37 mouse cellular contexts compared by ENCODE assay signal in the genomic region with DNA sequence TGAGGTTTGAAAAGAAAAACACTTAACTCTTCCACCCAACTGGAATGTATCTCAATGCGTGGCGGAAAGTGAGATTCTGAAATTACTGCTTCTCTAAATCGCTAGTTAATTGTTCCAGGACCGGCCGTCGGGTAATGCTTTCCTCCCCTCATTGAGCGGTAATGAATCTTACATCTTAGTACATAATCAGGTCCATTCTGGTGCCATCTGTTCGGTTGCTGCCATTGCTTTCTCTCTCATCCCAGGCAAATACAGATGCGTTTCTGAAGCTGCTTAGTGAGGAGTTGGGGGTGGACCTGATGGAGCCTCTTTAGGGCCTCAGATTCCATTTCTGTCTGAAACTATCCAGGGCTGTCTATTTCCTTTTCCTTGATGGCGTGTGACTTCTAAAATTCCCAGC. TPM values are rescaled to one million over a fixed set of nuclear protein-coding genes. Genes with fewer than 3 reads are reported as not detected.
"Had no signal": no experiment of that assay in that cellular context is flagged by ENCODE, and none has a peak within 500 bp of the region (broad histone marks: within the 10 kb centered on the region; RNA-seq: fewer than 3 reads in every experiment).

No protein-coding gene starts in this region.

- H3K27me3 ChIP-seq: embryonic facial prominence, embryonic 12.5 days; embryonic facial prominence, embryonic 13.5 days; embryonic facial prominence, embryonic 15.5 days; forebrain, embryonic 12.5 days; forebrain, embryonic 13.5 days had no signal

- H3K9me3 ChIP-seq: embryonic facial prominence, embryonic 12.5 days; embryonic facial prominence, embryonic 13.5 days; embryonic facial prominence, embryonic 15.5 days; forebrain, embryonic 10.5 days; forebrain, embryonic 12.5 days; heart, embryonic 10.5 days had no signal

- H3K27ac ChIP-seq: embryonic facial prominence, embryonic 10.5 days; embryonic facial prominence, embryonic 12.5 days; embryonic facial prominence, embryonic 13.5 days; embryonic facial prominence, embryonic 15.5 days; forebrain, embryonic 10.5 days; forebrain, embryonic 12.5 days; forebrain, embryonic 13.5 days; gastrocnemius, adult 2 months; heart, adult 2 months; heart, embryonic 10.5 days had no signal

- ATAC-seq: forebrain, embryonic 13.5 days; forebrain, embryonic 16.5 days; forebrain, postnatal 0 days had no signal

- DNase-seq: cerebellum, adult 8-10 months; cerebellum, adult 9-10 months; cerebellum, adult 9-11 months; cerebellum, postnatal 10 days; cerebellum, postnatal 14 days; cerebellum, postnatal 25 days; cerebellum, postnatal 36 days; embryo, embryonic 11 days; forebrain, postnatal 0 days; gastrocnemius, adult 2 months; gastrocnemius, postnatal 10 days; gastrocnemius, postnatal 14 days; gastrocnemius, postnatal 25 days; gastrocnemius, postnatal 36 days; heart, adult 2 months had no signal

- H3K36me3 ChIP-seq: embryonic facial prominence, embryonic 10.5 days; embryonic facial prominence, embryonic 12.5 days; embryonic facial prominence, embryonic 13.5 days; embryonic facial prominence, embryonic 15.5 days; forebrain, embryonic 10.5 days; forebrain, embryonic 12.5 days; heart, embryonic 10.5 days had no signal

- H3K4me2 ChIP-seq: embryonic facial prominence, embryonic 12.5 days; embryonic facial prominence, embryonic 13.5 days; embryonic facial prominence, embryonic 15.5 days; forebrain, embryonic 12.5 days; forebrain, embryonic 13.5 days; heart, embryonic 11.5 days had no signal

- H3K4me3 ChIP-seq: embryonic facial prominence, embryonic 10.5 days; embryonic facial prominence, embryonic 12.5 days; embryonic facial prominence, embryonic 13.5 days; embryonic facial prominence, embryonic 15.5 days; erythroblast, embryonic 14.5 days; forebrain, embryonic 10.5 days; forebrain, embryonic 12.5 days; forebrain, embryonic 13.5 days; gastrocnemius, adult 2 months; heart, adult 2 months; heart, embryonic 10.5 days had no signal

- H3K4me1 ChIP-seq: embryonic facial prominence, embryonic 12.5 days; embryonic facial prominence, embryonic 13.5 days; embryonic facial prominence, embryonic 15.5 days; forebrain, embryonic 10.5 days; forebrain, embryonic 12.5 days; forebrain, embryonic 13.5 days; heart, embryonic 10.5 days had no signal

- H3K9ac ChIP-seq: embryonic facial prominence, embryonic 12.5 days; embryonic facial prominence, embryonic 13.5 days; embryonic facial prominence, embryonic 15.5 days; forebrain, embryonic 12.5 days; forebrain, embryonic 13.5 days; forebrain, postnatal 0 days had no signal

RNA-seq across cellular contexts. Expression of a gene that starts 45.8 kb away (rescaled TPM):
- total RNA-seq: common myeloid progenitor, adult 5-6 weeks; forebrain, postnatal 0 days; gastrocnemius, adult 18-20 months; gastrocnemius, adult 2 months; gastrocnemius, adult 8-10 months; gastrocnemius, postnatal 10 days; gastrocnemius, postnatal 14 days; gastrocnemius, postnatal 25 days; gastrocnemius, postnatal 36 days; gastrocnemius, postnatal 4 days; granulocyte monocyte progenitor cell, adult 5-6 weeks; heart, adult 2 months; heart, adult 8-10 months had no signal
- polyA plus RNA-seq: cortical plate, adult 2 months; embryonic facial prominence, embryonic 10.5 days; embryonic facial prominence, embryonic 11.5 days; embryonic facial prominence, embryonic 12.5 days; embryonic facial prominence, embryonic 13.5 days; embryonic facial prominence, embryonic 14.5 days; embryonic facial prominence, embryonic 15.5 days; erythroblast, embryonic 14.5 days; forebrain, embryonic 10.5 days; forebrain, embryonic 11.5 days; forebrain, embryonic 12.5 days; forebrain, embryonic 13.5 days; forebrain, embryonic 16.5 days; forebrain, postnatal 0 days; frontal cortex, adult 2 months; heart, adult 2 months; heart, embryonic 10.5 days; heart, embryonic 11.5 days had no signal
